8 mouse cellular contexts compared by ENCODE assay signal in the genomic region with DNA sequence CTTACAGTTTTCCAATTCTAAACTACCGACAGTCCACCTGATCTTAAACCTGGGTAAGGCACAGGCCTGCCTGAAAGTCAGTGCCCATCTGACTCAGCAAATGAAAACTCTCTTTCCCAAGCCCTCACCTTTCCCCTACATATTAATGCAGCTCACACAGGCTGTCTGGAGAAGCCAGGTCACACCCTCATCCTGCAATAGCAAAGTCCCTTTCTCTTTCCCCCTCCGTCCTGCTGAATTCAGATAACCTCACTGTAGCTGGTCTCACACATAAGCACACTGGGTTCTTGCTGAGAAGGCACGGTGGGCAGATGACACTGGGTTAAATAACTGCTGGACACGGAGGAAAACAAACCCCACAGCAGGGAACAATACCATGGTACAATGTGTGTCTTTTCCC. TPM values are rescaled to one million over a fixed set of nuclear protein-coding genes. Genes with fewer than 3 reads are reported as not detected.
A peak's percentile ranks its signal among the peaks of the same experiment; 100 is the strongest.
DNase-seq lines count a peak whose midpoint lies in the region; ATAC-seq and TF ChIP-seq lines count a peak whose summit lies in the region.

No protein-coding gene starts in this region.

- H3K4me2 ChIP-seq in heart, embryonic 12.5 days: peak overlapping the region; percentile 85
- H3K4me2 ChIP-seq in kidney, embryonic 16.5 days (replicated peaks; ENCODE audit: low read depth, low read length): peak overlapping the region; percentile 77

- ATAC-seq in heart, embryonic 12.5 days (ENCODE audit: insufficient number of reproducible peaks, low FRiP score): no peak
- no peak for ATAC-seq in kidney, embryonic 16.5 days (ENCODE audit: low FRiP score, low TSS enrichment)

- no peak for DNase-seq in gastrocnemius, adult 2 months
- DNase-seq in gastrocnemius, postnatal 25 days: no peak
- peak; percentile 61 for DNase-seq in lung, postnatal 36 days
- DNase-seq in cerebellum, postnatal 14 days: no peak
- no peak for DNase-seq in gastrocnemius, adult 8-10 months (ENCODE audit: low spot score in 2 of 2)
- no peak for DNase-seq in gastrocnemius, postnatal 36 days

- no peaks in the 10 kb centered on the region for H3K9me3 ChIP-seq in heart, embryonic 12.5 days (replicated peaks)
- no peaks in the 10 kb centered on the region for H3K9me3 ChIP-seq in kidney, embryonic 16.5 days (ENCODE audit: low read length)

- peak overlapping the region; percentile 91 for H3K4me3 ChIP-seq in gastrocnemius, adult 2 months
- H3K4me3 ChIP-seq in heart, embryonic 12.5 days: no peak overlapping the region; the same call in 1 of the 2 replicates
- peak overlapping the region; percentile 82 for H3K4me3 ChIP-seq in kidney, embryonic 16.5 days (ENCODE audit: low read length)

- H3K9ac ChIP-seq in heart, embryonic 12.5 days: no peak overlapping the region
- 0 out of 2 replicates have a peak overlapping the region, but pooled peaks have one; percentile 22 for H3K9ac ChIP-seq in kidney, embryonic 16.5 days (replicated peaks; ENCODE audit: low read length)

- intact Hi-C loops in gastrocnemius, adult 2 months (cut with DNase I): loop anchor here (10.0 kb wide), 2 partner anchors 153 to 383 kb away; a partner anchor contains a TSS
- intact Hi-C loops in gastrocnemius, postnatal 36 days (cut with DNase I): loop anchor here (2.0 to 10.0 kb wide), 2 partner anchors 31 to 403 kb away; a partner anchor contains a TSS

- 50% methylated on average over 4 of the region's 4 CpGs for WGBS in heart, embryonic 12.5 days
- 53% methylated on average over 4 of the region's 4 CpGs for WGBS in kidney, embryonic 16.5 days

- H3K27me3 ChIP-seq in heart, embryonic 12.5 days (replicated peaks): no peaks in the 10 kb centered on the region
- no peaks in the 10 kb centered on the region for H3K27me3 ChIP-seq in kidney, embryonic 16.5 days (ENCODE audit: insufficient read depth, low read length)

- peak overlapping the region; percentile 98 for H3K27ac ChIP-seq in gastrocnemius, adult 2 months
- no peak overlapping the region for H3K27ac ChIP-seq in heart, embryonic 12.5 days (ENCODE audit: poor library complexity, severe bottlenecking)
- peak overlapping the region; percentile 9; the same call in 1 of the 2 replicates for H3K27ac ChIP-seq in kidney, embryonic 16.5 days (ENCODE audit: low read length)

- TF ChIP-seq CTCF in gastrocnemius, adult 2 months (IDR thresholded peaks at IDR 0.05): no peak

- peaks cover 27% of the 10 kb centered on the region for H3K4me1 ChIP-seq in heart, embryonic 12.5 days (replicated peaks)
- peaks cover 25% of the 10 kb centered on the region for H3K4me1 ChIP-seq in kidney, embryonic 16.5 days (ENCODE audit: insufficient read depth, low read length)

- H3K36me3 ChIP-seq in heart, embryonic 12.5 days: no peaks in the 10 kb centered on the region
- H3K36me3 ChIP-seq in kidney, embryonic 16.5 days (ENCODE audit: insufficient read depth, low read length): no peaks in the 10 kb centered on the region; the same call in 1 of the 2 replicates

RNA-seq across cellular contexts. Expression of a gene that starts 1.5 kb away (rescaled TPM):
- 100 to 1,000 TPM in 1 of 2 experiments, 10 to 100 TPM in 1; 61.5 to 103 TPM for total RNA-seq in gastrocnemius, adult 2 months (2021)
- 10 to 100 TPM; 61.0 to 66.6 TPM for total RNA-seq in gastrocnemius, postnatal 25 days (2021)
- polyA plus RNA-seq in heart, embryonic 12.5 days (2016; fragmentation: Nextera tagmentation; extraction: Ambion mirVana): 56.7 and 58.8 TPM in 2 replicates
- 59.2 and 62.8 TPM in 2 replicates for polyA plus RNA-seq in kidney, embryonic 16.5 days (2015; fragmentation: Nextera tagmentation; extraction: Ambion mirVana)
- total RNA-seq in gastrocnemius, adult 8-10 months (2022): 10 to 100 TPM; 47.3 to 67.2 (median 53.9) TPM
- 10 to 100 TPM; 64.6 to 65.6 TPM for total RNA-seq in gastrocnemius, postnatal 36 days (2021)

RNA-seq across cellular contexts. Expression of a gene that starts 32.3 kb away (rescaled TPM):
- total RNA-seq in gastrocnemius, adult 2 months (2021): 10 to 100 TPM; 41.9 to 50.1 TPM
- 10 to 100 TPM; 43.6 to 48.4 TPM for total RNA-seq in gastrocnemius, postnatal 25 days (2021)
- polyA plus RNA-seq in heart, embryonic 12.5 days (2016; fragmentation: Nextera tagmentation; extraction: Ambion mirVana): 104 and 105 TPM in 2 replicates
- polyA plus RNA-seq in kidney, embryonic 16.5 days (2015; fragmentation: Nextera tagmentation; extraction: Ambion mirVana): 117 and 124 TPM in 2 replicates
- 10 to 100 TPM; 40.3 to 44.0 (median 43.0) TPM for total RNA-seq in gastrocnemius, adult 8-10 months (2022)
- 10 to 100 TPM; 34.4 to 44.4 TPM for total RNA-seq in gastrocnemius, postnatal 36 days (2021)

RNA-seq across cellular contexts. Expression of a gene that starts 42.4 kb away (rescaled TPM):
- 10 to 100 TPM; 25.6 to 30.0 TPM for total RNA-seq in gastrocnemius, adult 2 months (2021)
- 10 to 100 TPM; 19.9 to 25.8 TPM for total RNA-seq in gastrocnemius, postnatal 25 days (2021)
- polyA plus RNA-seq in heart, embryonic 12.5 days (2016; fragmentation: Nextera tagmentation; extraction: Ambion mirVana): 106 and 114 TPM in 2 replicates
- 158 and 165 TPM in 2 replicates for polyA plus RNA-seq in kidney, embryonic 16.5 days (2015; fragmentation: Nextera tagmentation; extraction: Ambion mirVana)
- 10 to 100 TPM; 26.1 to 33.5 (median 27.6) TPM for total RNA-seq in gastrocnemius, adult 8-10 months (2022)
- total RNA-seq in gastrocnemius, postnatal 36 days (2021): 10 to 100 TPM; 22.6 to 22.8 TPM

RNA-seq across cellular contexts. Expression of a gene that starts 46.2 kb away (rescaled TPM):
- total RNA-seq in gastrocnemius, adult 2 months (2021): under 1 TPM; 0.10 to 0.17 TPM
- under 1 TPM; 0.11 to 0.26 TPM for total RNA-seq in gastrocnemius, postnatal 25 days (2021)
- not detected in 2 replicates for polyA plus RNA-seq in heart, embryonic 12.5 days (2016; fragmentation: Nextera tagmentation; extraction: Ambion mirVana)
- not detected in 2 replicates for polyA plus RNA-seq in kidney, embryonic 16.5 days (2015; fragmentation: Nextera tagmentation; extraction: Ambion mirVana)
- under 1 TPM in 3 of 4 experiments, not detected in 1; 0.15 to 0.27 (median 0.16) TPM for total RNA-seq in gastrocnemius, adult 8-10 months (2022)
- total RNA-seq in gastrocnemius, postnatal 36 days (2021): under 1 TPM; 0.13 to 0.37 TPM
